Mouse (Mus musculus) kidney, adult 11 months (tissue): Measurements from ENCODE around the gene Sry.

Experiments used
- DNase-seq: peaks from one replicate; pipeline ENCODE4 v3.0.0; 2022

Sry gene

DNA sequence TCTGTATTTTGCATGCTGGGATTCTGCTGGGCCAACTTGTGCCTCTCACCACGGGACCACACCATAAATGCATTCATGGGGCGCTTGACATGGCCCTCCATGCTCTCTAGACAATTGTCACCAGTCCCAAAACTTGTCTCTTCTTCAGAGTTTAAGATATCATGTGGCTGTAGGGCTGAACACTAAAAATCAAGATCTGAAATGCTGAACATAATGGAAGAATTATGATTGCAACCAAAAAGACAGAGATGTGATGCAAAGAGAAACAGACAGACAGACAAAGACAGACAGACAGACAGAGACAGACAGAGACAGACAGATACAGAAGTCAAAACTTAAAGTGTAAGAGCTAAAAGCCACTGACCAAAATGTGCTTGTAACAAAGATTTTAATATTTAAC is at the start of gene Sry:
Gene Sry (minus strand): TSS at position 101 of the 400 bp plus-strand sequence.
- no peak for DNase-seq
